Mouse (Mus musculus) thymus, adult 2 months (tissue): Measurements from ENCODE around the gene Cyp11a1.

ENCODE experiments used
- CTCF ChIP-seq: fragments of 200-500 bp; IDR thresholded peaks from 2 replicates; pipeline ENCODE4 v1.5.1; 2012; ENCODE audit warnings: mild to moderate bottlenecking, control low read depth, low read length, moderate library complexity, borderline replicate concordance; ENCODE audit not compliant: control insufficient read depth, poor library complexity, insufficient read depth; ENCODE audit errors: extremely low read depth
- POLR2A ChIP-seq: fragments of 200-500 bp; IDR thresholded peaks from 2 replicates; pipeline ENCODE4 v1.6.1; 2012; ENCODE audit warnings: mild to moderate bottlenecking, low read length, control low read depth, moderate library complexity; ENCODE audit not compliant: control insufficient read depth, poor library complexity, insufficient read depth; ENCODE audit errors: extremely low read depth

GRCm38 (mm10) chr9:57974221-57974620, 32.0 kb upstream of the Cyp11a1 start:
- no peak for TF ChIP-seq CTCF
- no peak for TF ChIP-seq POLR2A
